Mouse (Mus musculus) megakaryocyte, embryonic 14.5 days (primary cell): ENCODE data around the gene Padi2. TPM values are rescaled to one million over a fixed set of nuclear protein-coding genes. Genes with fewer than 3 reads are reported as not detected.

Experiments used
- H3K27me3 ChIP-seq: replicated peaks from 2 replicates; pipeline ENCODE3; 2012; ENCODE audit warnings: inconsistent platforms
- H3K36me3 ChIP-seq: replicated peaks from 2 replicates; pipeline ENCODE3; 2012; ENCODE audit warnings: low read length, inconsistent platforms, mixed read lengths
- H3K4me1 ChIP-seq: 2 replicates; pipeline ENCODE4 v1.6.1; 2012; ENCODE audit warnings: inconsistent platforms
- H3K4me3 ChIP-seq: replicated peaks from 2 replicates; pipeline ENCODE3; 2012; ENCODE audit warnings: moderate library complexity, mild to moderate bottlenecking, inconsistent platforms
- H3K9me3 ChIP-seq: 2 replicates; pipeline ENCODE4 v1.6.1; 2012; ENCODE audit warnings: inconsistent platforms
- FLI1 ChIP-seq: IDR thresholded peaks from 2 replicates; pipeline ENCODE4 v1.6.1; 2012; ENCODE audit warnings: low read length, inconsistent platforms, mixed read lengths
- GATA1 ChIP-seq: IDR thresholded peaks from 3 replicates; pipeline ENCODE4 v1.6.1; 2012; ENCODE audit warnings: mixed read lengths, low read length, inconsistent platforms, borderline replicate concordance
- polyA plus RNA-seq: library from polyadenylated mRNA; stranded (reverse); fragments of >175 nt; gene quantifications from 2 replicates; pipeline ENCODE4 v1.2.3, GENCODE M21; 2012; ENCODE audit warnings: low replicate concordance; ENCODE audit not compliant: insufficient read depth

Padi2 gene
- polyA plus RNA-seq, 1 experiment = 3.3 TPM

- Histone ChIP-seq H3K4me1 (peaks cover 60% of the 10 kb centered on the region), H3K4me3 (no peak overlapping the region), H3K9me3 (no peaks in the 10 kb centered on the region), H3K36me3 (peaks cover 96% of the 10 kb centered on the region), H3K27me3 (no peaks in the 10 kb centered on the region)
- TF ChIP-seq FLI1 (no peak), GATA1 (no peak)
Measured at GRCm38 (mm10) chr4:140993846-140994245, 87.7 kb downstream of the Padi2 start.

- H3K4me3 ChIP-seq = no peak overlapping the region
- H3K4me1 ChIP-seq = peaks cover 40% of the 10 kb centered on the region
- peaks cover 96% of the 10 kb centered on the region for H3K36me3 ChIP-seq
- H3K27me3 ChIP-seq = no peaks in the 10 kb centered on the region
- H3K9me3 ChIP-seq = no peaks in the 10 kb centered on the region
- TF ChIP-seq FLI1 = no peak
- TF ChIP-seq GATA1 = no peak
Measured at GRCm38 (mm10) chr4:140995811-140996210, 89.7 kb downstream of the Padi2 start.

GRCm38 (mm10) chr4:140996812-140997211 lies 90.7 kb downstream of the Padi2 start:
- no peak for TF ChIP-seq GATA1
- no peak for TF ChIP-seq FLI1
- Histone ChIP-seq H3K27me3 (no peaks in the 10 kb centered on the region), H3K4me1 (peaks cover 34% of the 10 kb centered on the region), H3K4me3 (no peak overlapping the region), H3K9me3 (no peaks in the 10 kb centered on the region), H3K36me3 (peaks cover 98% of the 10 kb centered on the region)

Other genes with a start within 250 kb of the Padi2 start
- gene Arhgef10l, start 240.3 kb upstream of the Padi2 start, polyA plus RNA-seq = 7.1 and 9.2 TPM in 2 replicates
- 177 and 233 TPM in 2 replicates for gene Rcc2, start 205.8 kb upstream of the Padi2 start, polyA plus RNA-seq
- not detected in 2 replicates for gene Padi6, start 163.7 kb upstream of the Padi2 start, polyA plus RNA-seq
- 3.1 and 5.3 TPM in 2 replicates for gene Padi4, start 132.1 kb upstream of the Padi2 start, polyA plus RNA-seq
- 0.02 TPM in 1 of 2 replicates, not detected in the other for gene Padi3, start 95.7 kb upstream of the Padi2 start, polyA plus RNA-seq
- 0.29 TPM in 1 of 2 replicates, not detected in the other for gene Padi1, start 60.6 kb upstream of the Padi2 start, polyA plus RNA-seq
- gene Sdhb, start 54.9 kb downstream of the Padi2 start, polyA plus RNA-seq = 129 and 181 TPM in 2 replicates
- 373 and 691 TPM in 2 replicates for gene Atp13a2, start 80.5 kb downstream of the Padi2 start, polyA plus RNA-seq
- gene Mfap2, start 104.1 kb downstream of the Padi2 start, polyA plus RNA-seq = not detected in 2 replicates
- 4.0 and 4.2 TPM in 2 replicates for gene Crocc, start 154.2 kb downstream of the Padi2 start, polyA plus RNA-seq
- gene Necap2, start 172.0 kb downstream of the Padi2 start, polyA plus RNA-seq = 110 and 207 TPM in 2 replicates
- not detected in 2 replicates for gene Spata21, start 182.0 kb downstream of the Padi2 start, polyA plus RNA-seq
- gene Szrd1, start 233.4 kb downstream of the Padi2 start, polyA plus RNA-seq = 136 and 184 TPM in 2 replicates
- 9.1 and 10.9 TPM in 2 replicates for gene Fbxo42, start 241.6 kb downstream of the Padi2 start, polyA plus RNA-seq